Mouse (Mus musculus) liver, embryonic 14.5 days (tissue): Measurements from ENCODE around the gene Fgfr2. TPM values are rescaled to one million over a fixed set of nuclear protein-coding genes. Genes with fewer than 3 reads are reported as not detected.
A peak's percentile ranks its signal among the peaks of the same experiment; 100 is the strongest.

Experiments
- ATAC-seq: fragments of 200-750 bp; cut with Nextera tagmentation; 2 replicates; pipeline ENCODE4 v1.8.0; 2017; ENCODE audit warnings: moderate number of reproducible peaks, mild to moderate bottlenecking, moderate library complexity; ENCODE audit not compliant: insufficient read depth
- DNase-seq, 3 experiments: peaks; one replicate each; pipeline ENCODE4 v3.0.0-alpha.2; 2012 to 2013; ENCODE audit warnings: low read depth in 3 of 3, low spot score in 3 of 3
- H3K27ac ChIP-seq: fragments of 300-500 bp; sonication (generic); 2 replicates; pipeline ENCODE4 v1.5.1; 2014; ENCODE audit warnings: moderate library complexity, mild to moderate bottlenecking, control low read depth, inconsistent platforms
- H3K27me3 ChIP-seq: fragments of 300-500 bp; sonication (generic); 2 replicates; pipeline ENCODE4 v1.6.1; 2014; ENCODE audit warnings: mild to moderate bottlenecking, low read length, moderate library complexity; ENCODE audit not compliant: control insufficient read depth, insufficient read depth
- H3K36me3 ChIP-seq: fragments of 300-500 bp; sonication (generic); replicated peaks from 2 replicates; pipeline ENCODE4 v1.6.1; 2014; ENCODE audit warnings: low read depth; ENCODE audit not compliant: control insufficient read depth, insufficient read depth
- H3K4me1 ChIP-seq, 2 experiments: fragments of 200-500 bp in 1 of 2; fragments of 300-500 bp in 1 of 2; sonication (generic) in 1 of 2; replicated peaks; 2 replicates each; pipeline ENCODE4 v1.6.1; 2012 to 2014; ENCODE audit warnings: antibody characterized with exemption in 1 of 2, inconsistent platforms in 1 of 2, low read length in 1 of 2; ENCODE audit not compliant: control insufficient read depth in 2 of 2, insufficient read depth in 2 of 2
- H3K4me2 ChIP-seq: fragments of 300-500 bp; sonication (generic); 2 replicates; pipeline ENCODE4 v1.6.1; 2014; ENCODE audit warnings: low read depth, mild to moderate bottlenecking, control low read depth, moderate library complexity
- H3K4me3 ChIP-seq, 2 experiments: fragments of 200-500 bp in 1 of 2; fragments of 300-500 bp in 1 of 2; sonication (generic) in 1 of 2; 2 replicates each; pipeline ENCODE4 v1.5.1; 2012 to 2014; ENCODE audit warnings: low read depth in 2 of 2, low read length in 2 of 2, mild to moderate bottlenecking in 2 of 2, control low read depth in 1 of 2, inconsistent platforms in 1 of 2, moderate library complexity in 1 of 2; ENCODE audit not compliant: insufficient read depth in 1 of 2
- H3K9ac ChIP-seq: fragments of 300-500 bp; sonication (generic); replicated peaks from 2 replicates; pipeline ENCODE4 v1.6.1; 2014; ENCODE audit warnings: mild to moderate bottlenecking, control low read depth, moderate library complexity
- H3K9me3 ChIP-seq: fragments of 300-500 bp; sonication (generic); 2 replicates; pipeline ENCODE4 v1.6.1; 2016; ENCODE audit warnings: low read length, mixed read lengths; ENCODE audit not compliant: control insufficient read depth
- CTCF ChIP-seq: IDR thresholded peaks from 2 replicates; pipeline ENCODE4 v1.5.1; 2016; ENCODE audit warnings: antibody characterized with exemption, low read depth, control low read depth
- EP300 ChIP-seq: IDR thresholded peaks from 2 replicates; pipeline ENCODE4 v1.6.1; 2016; ENCODE audit warnings: antibody characterized with exemption, low read depth
- WGBS: fragments of 180-500 bp; shearing (Covaris S2); extraction: QIAGEN DNeasy Blood & Tissue Kit; methylation state at CpG from one replicate; pipeline ENCODE4 v1.1.7; 2014; ENCODE audit not compliant: insufficient replicate concordance; 5-methylcytosine and 5-hydroxymethylcytosine counted together
- polyA plus RNA-seq, 2 experiments: library from polyadenylated mRNA; depleted of rRNA in 1 of 2; stranded (reverse) in 1 of 2; unstranded in 1 of 2; fragments of >200 nt; fragmentation: Nextera tagmentation in 1 of 2; extraction: Ambion mirVana in 1 of 2; gene quantifications; 2 replicates each; pipeline versions ENCODE4 v1.2.1 to v1.2.3; 2012 to 2014

Gene Fgfr2
- polyA plus RNA-seq, 2 experiments = 7.9 to 8.8 TPM

DNA sequence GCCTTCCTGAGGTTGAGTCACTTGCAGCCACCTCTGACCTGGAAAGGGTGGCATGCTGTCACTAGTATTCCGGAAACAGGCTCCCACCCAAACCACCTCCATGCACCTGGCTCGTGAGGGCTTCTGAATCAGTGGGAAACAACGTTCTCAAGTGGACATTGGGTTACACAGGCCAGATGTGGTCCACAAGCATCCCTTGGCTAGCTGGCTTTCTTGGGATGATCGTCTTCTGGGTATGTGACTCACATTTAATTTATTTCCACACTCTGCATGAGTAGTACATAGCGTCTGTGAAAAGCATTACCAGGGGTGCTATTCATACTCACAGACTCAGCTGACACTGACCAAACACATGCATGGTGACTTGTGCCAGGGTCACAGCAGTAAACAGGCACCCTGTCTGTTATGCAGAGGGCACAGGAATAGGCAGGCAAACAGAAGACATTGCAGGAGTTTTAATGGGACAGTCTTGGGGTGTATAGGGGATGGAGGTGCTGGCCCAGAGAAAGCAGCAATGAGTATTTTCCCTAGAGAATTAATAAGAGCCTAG, 2340.6 kb downstream of the Fgfr2 start:
- H3K9me3 ChIP-seq = no peaks in the 10 kb centered on the region
- no peak overlapping the region for H3K27ac ChIP-seq
- no peak overlapping the region for H3K4me3 ChIP-seq
- DNase-seq = no peak
- H3K4me1 ChIP-seq = peaks cover 0 to 7% of the 10 kb centered on the region in 2 experiments; a peak in 2 of 4 replicates
- H3K9ac ChIP-seq = no peak overlapping the region
- no peak for ATAC-seq
- H3K36me3 ChIP-seq = no peaks in the 10 kb centered on the region
- no peak for TF ChIP-seq CTCF
- no peak for TF ChIP-seq EP300
- H3K4me2 ChIP-seq = no peak overlapping the region
- WGBS = 52% methylated on average over 5 of the region's 5 CpGs
- H3K27me3 ChIP-seq = no peaks in the 10 kb centered on the region

DNA sequence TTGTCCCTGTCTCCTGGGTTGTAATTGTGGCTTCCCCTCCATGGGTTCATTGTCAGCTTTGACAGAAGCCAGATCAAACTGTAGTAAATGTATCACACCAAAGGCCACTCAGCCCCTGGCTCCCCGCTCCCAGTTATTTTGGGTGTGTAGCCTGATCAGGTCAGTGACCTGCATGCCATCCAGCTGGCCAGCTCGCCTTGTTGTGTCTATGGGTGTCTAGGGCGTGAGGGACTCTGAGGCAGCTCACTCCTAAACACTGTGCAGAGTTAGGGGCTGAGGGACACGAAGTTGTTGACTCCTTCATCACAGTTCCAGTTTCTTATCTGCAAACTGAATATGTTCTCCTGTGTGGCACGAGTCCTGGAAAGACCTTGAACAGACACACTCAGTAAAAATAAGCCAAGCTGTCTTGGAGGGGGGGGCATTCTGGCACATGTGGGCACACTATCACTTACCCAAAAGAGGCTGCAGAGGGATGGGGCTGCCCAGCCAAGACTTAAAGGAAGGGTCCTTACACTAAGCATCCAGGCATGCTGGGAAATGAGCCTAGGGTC, 2342.2 kb downstream of the Fgfr2 start:
- TF ChIP-seq CTCF (no peak), EP300 (no peak)
- H3K36me3 ChIP-seq = no peaks in the 10 kb centered on the region
- no peak overlapping the region for H3K27ac ChIP-seq
- DNase-seq (no peak), ATAC-seq (no peak)
- no peaks in the 10 kb centered on the region for H3K27me3 ChIP-seq
- H3K9ac ChIP-seq = no peak overlapping the region
- no peaks in the 10 kb centered on the region for H3K9me3 ChIP-seq
- no peak overlapping the region for H3K4me2 ChIP-seq
- WGBS = 47% methylated on average over 5 of the region's 5 CpGs
- H3K4me1 ChIP-seq = no peaks in the 10 kb centered on the region
- H3K4me3 ChIP-seq = no peak overlapping the region

DNA sequence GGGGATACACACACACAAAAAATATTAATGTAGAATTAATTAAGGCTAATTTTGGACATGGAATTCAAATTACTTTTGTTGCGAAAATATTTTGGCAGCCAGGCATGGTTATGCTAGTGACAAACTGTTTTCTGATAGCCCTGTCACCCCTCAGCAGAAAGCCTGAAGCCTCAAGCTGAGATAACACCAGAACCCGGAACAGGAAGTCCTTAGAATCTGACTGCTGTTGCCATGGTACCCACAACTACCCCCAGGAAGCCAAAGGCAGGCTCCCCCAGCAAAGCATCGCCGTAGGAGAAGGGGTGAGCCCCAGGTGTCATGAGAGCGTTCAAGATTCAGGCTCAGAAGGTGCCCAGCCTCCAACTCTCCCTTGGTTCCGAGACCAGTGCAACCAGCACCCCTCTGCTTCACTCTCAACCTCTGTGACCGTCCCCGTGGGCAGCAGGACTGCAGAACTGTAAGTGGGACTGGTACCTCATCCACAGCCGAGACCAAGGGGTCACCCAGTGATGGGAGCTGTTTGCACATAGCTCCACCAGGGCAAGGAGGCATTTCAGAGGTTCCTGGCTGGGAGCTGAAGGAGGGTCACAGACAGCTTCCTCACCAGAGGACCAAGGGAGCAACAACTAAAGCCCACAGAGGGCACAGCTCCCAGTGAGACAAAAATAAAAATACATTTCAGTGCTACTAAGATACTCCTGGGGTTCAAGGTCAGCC, 2349.1 kb downstream of the Fgfr2 start, which contains the start of gene Btbd16:
Btbd16 (plus strand) TSS at position 156 of the 717 bp plus-strand sequence.
- Histone ChIP-seq H3K36me3 (no peaks in the 10 kb centered on the region), H3K9ac (no peak within 1 kb of the TSS), H3K27me3 (no peaks in the 10 kb centered on the region), H3K4me3 (no peak within 1 kb of the TSS), H3K9me3 (no peaks in the 10 kb centered on the region), H3K4me1 (0 out of 4 replicates have a peak, but pooled peaks cover 0 to 2% of the 10 kb centered on the region in 2 experiments), H3K27ac (no peak within 1 kb of the TSS), H3K4me2 (no peak within 1 kb of the TSS)
- no peak for ATAC-seq
- no peak for TF ChIP-seq CTCF
- no peak for TF ChIP-seq EP300
- no peak for DNase-seq
- 31% methylated on average over 9 of the region's 9 CpGs for WGBS

DNA sequence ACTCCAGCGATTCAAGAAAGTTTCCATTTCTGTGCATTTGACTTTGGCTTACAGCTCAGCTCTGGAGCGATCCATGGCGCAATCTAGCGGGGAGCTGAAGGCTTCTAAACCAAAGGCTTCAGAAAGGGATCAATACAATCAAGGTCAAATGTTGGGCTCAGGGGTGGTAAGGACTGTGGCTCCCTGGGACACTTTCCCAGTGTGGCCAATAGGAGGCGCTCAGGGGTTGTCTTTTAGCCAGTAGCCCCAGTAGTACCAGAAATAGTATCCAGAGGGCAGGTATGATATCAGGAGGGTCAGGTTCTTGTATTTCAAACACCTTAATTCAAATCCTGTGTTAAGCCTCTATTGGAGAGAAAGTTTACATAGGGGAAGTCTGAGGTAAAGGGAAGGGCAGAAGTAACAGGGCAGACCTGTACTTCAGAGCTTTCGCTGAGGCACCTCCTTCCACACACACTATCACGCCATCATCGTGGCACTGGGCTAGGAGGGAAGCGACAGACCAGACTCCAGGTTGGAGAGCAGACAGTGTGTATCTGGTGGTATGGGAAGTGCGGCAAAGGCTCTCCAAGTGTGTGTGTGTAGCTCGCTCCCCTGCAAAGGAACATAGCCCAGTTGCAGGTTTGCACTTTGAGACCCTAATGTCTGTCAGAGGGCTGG, 2349.8 kb downstream of the Fgfr2 start:
- Histone ChIP-seq H3K4me3 (no peak overlapping the region), H3K27me3 (no peaks in the 10 kb centered on the region), H3K9ac (no peak overlapping the region), H3K4me2 (no peak overlapping the region), H3K36me3 (no peaks in the 10 kb centered on the region), H3K27ac (no peak overlapping the region), H3K9me3 (no peaks in the 10 kb centered on the region), H3K4me1 (0 out of 4 replicates have a peak, but pooled peaks cover 0 to 2% of the 10 kb centered on the region in 2 experiments)
- 0 out of 2 replicates have a peak, but pooled peaks have one; percentile 41 for ATAC-seq
- TF ChIP-seq CTCF (peak; percentile 68), EP300 (no peak)
- WGBS = 47% methylated on average over 11 of the region's 11 CpGs
- DNase-seq = peak in 1 of 3 experiments; percentile 20
